Mouse (Mus musculus) heart, adult 9 months (tissue): ENCODE data around the gene Gm42742.
A peak's percentile ranks its signal among the peaks of the same experiment; 100 is the strongest.

ENCODE experiments used
- DNase-seq, 2 experiments: peaks; one replicate each; pipeline ENCODE4 v3.0.0; 2022; ENCODE audit warnings: low spot score in 2 of 2

Gene Gm42742

DNA sequence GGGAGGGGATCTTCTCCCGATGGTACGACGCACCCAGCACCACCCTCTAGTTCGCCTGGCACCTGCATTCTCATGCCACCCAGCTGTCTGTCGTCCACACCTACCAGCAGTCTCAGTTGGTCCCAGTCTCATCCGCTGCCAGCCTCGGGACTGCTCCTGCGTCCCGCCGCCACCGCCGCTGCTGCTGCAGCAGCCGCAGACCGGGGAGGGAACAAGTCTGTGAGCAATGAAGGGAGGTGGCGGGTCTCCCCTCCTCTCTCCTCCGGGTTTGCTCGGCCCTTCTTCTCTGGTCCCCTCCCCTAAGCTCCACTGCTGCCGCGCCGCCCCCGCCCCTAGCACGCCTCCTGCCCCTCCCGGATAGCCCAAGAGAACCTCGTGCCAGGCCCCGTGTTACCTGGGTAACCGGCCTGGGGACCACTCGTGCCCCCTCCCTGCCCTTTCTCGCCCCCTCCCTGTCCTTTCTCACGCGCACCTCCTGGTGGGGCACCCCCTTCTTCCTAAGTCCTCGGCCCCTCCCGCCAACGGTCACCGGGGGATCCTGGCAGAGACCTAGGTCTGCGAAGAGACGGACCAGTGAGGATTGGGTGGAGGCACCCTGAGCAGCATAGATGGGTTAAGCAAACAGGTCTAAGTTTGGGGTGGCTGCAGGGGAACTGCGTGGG, at the start of gene Gm42742, which contains the start of gene Prrt2:
Gene Gm42742, minus strand, starts transcription at position 197 of the 662 bp plus-strand sequence.
Gene Prrt2, minus strand, starts transcription at position 311 of the 662 bp plus-strand sequence.
- peak in 1 of 2 experiments; percentile 44 for DNase-seq

GRCm38 (mm10) chr7:127066317-127066716, 45.4 kb upstream of the Gm42742 start:
- no peak for DNase-seq

GRCm38 (mm10) chr7:127065538-127065937, 44.6 kb upstream of the Gm42742 start:
- no peak for DNase-seq

DNA sequence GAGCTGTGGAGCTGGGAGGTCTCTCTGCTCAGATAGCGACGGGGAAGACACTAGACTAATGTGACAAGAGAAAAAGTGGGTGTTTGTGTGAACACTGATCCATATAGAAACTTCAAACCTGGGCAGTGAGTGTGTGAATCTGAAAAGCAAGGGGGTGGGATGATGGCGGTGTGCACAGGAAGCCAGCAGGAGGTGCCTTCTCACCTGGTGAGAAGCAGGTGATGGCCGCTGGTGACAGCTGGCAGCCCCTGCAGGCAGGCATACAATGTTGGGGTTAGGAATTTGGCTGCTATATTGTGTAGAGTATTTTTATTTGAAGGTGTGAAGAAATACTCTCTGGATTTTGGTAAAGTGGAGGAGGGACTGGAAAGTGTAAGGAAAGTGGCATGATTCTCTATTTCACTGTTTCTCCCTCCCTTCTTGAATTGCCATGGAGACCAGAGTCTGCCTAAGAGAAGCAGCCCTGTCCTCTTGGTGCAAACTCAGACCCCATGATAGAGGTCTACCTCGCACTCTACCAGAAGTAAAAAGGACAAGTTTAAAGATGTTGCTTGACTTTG, 34.2 kb upstream of the Gm42742 start:
- no peak for DNase-seq

GRCm38 (mm10) chr7:127041851-127042672, 21.2 kb upstream of the Gm42742 start, which contains the start of gene Kif22:
Gene Kif22, minus strand, starts transcription at chr7:127042471.
- DNase-seq = peak; percentile 86 to 90

- DNase-seq = no peak
Observed at GRCm38 (mm10) chr7:127031244-127031643, 10.3 kb upstream of the Gm42742 start.

DNA sequence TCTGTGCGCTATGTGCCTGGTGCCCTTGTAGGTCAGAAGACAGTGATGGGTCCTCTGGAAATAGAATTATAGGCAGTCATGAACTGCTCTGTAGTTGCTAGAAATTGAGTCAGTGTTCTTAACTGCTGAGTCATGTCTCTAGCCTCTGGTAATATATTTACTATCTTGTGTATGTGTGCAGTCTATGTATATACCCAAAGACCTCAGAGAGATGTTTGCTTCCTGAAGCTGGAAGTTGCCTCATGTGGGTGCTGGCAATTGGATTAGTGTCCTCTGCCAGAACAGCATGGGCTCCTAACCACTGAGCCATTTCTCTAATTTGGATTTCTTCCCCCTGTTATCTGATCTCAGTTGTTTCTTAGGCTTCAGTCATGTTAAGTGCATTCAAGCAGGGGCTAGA, 9.3 kb upstream of the Gm42742 start:
- no peak for DNase-seq

GRCm38 (mm10) chr7:127027885-127028284, 7.0 kb upstream of the Gm42742 start:
- DNase-seq = no peak

- peak; percentile 100 for DNase-seq
Observed at GRCm38 (mm10) chr7:127026984-127027726, 6.3 kb upstream of the Gm42742 start, which contains the start of gene Maz. Gene Maz, minus strand, starts transcription at chr7:127027037.

DNA sequence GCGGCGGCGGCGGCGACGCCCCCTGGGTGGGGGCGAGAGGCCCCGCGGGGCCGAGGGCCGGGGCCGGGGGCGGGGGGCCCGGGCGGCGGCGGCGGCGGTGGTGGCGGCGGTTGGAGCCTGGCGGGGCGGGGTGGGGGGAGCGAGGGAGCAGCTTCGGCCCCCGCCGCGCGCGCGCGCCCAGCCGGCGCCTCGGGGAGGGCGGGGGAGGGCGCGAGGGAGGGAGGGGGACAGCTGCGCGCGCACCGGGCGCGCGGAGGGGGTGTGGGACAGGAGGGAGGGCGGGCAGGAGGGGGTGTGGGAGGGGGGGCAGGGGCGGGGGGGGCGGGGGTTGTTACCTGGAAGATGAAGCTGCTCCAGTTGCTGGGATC, 5.7 kb upstream of the Gm42742 start:
- DNase-seq = no peak

GRCm38 (mm10) chr7:127026161-127026600, 5.3 kb upstream of the Gm42742 start:
- peak; percentile 71 for DNase-seq

- no peak for DNase-seq
Observed at GRCm38 (mm10) chr7:127025556-127026160, 4.8 kb upstream of the Gm42742 start.

DNA sequence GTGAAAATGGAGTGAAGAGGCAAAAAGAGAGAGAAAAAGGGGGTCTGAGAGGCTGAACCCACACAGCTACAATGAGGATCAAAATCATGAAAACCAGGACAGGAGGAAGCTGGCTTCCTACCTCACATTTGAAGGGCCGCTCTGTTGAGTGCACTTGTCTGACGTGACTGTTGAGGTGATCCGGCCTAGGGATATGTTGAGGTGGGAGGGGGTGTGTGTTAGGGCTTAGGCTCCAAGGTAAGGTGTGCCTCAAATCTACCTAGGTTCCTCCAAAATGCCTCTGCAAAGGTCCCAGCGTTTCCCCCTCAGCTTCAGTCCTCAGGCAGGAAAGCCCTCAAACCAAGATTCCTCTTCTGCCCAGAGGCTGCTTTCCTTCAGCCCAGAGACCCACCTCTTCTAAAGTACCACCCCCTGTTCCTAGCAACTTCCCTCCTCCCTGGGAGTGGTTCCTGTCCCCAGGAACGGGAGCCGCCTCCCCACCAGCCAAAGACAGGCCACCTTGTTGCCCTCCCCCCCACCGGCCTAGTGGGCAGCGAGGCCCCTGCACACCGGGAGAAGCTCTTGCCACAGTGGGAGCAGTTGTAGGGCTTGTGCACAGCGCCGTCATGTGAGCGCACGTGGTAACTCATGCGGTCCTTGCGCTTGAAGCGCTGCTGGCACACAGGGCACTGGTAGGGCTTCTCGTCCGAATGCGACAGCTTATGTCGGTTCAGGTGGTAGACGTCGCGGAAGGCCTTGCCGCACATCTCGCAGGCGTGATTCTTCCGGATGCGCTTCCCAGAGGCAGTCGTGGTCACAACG, 4.1 kb upstream of the Gm42742 start:
- peak; percentile 82 to 83 for DNase-seq

GRCm38 (mm10) chr7:127023896-127024690, 3.2 kb upstream of the Gm42742 start:
- no peak for DNase-seq

- DNase-seq = peak in 1 of 2 experiments; percentile 15
Observed at GRCm38 (mm10) chr7:127023272-127023691, 2.4 kb upstream of the Gm42742 start.

DNA sequence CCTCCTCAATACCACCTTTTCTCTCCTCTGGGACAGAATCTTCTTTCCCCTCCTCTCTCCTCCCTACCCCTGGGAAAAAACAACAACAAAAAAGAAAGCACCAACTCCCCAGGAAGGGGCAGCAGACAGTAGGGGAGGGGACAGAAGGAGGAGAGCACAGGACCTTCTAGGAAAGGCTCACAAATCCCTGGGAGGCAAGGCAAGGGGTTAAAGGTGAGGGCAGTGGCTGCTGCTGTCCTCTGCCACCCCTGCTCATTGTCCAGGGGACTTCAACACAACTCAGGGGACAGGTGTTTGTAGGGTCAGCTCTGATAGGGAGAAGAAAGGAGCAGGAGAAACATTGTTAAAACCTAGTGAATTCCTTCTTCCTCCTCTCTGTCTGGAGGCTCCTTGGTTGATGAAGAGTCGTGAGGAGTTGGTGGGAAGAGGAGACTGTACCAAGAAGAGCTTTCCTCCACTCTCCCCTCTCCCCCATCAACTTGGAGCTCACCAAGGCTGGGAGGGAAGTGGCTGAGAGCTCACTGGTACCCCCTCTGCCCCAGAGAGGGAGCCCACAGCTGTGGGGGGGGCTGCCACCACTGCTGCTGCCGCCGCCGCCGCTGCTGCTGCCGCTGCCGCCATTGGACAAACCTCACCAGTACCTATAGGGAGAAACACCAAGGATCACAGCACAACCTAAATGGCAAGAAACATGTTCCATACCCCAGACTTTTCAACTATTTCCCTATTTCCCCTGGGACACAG, 1.8 kb upstream of the Gm42742 start:
- DNase-seq = no peak

DNA sequence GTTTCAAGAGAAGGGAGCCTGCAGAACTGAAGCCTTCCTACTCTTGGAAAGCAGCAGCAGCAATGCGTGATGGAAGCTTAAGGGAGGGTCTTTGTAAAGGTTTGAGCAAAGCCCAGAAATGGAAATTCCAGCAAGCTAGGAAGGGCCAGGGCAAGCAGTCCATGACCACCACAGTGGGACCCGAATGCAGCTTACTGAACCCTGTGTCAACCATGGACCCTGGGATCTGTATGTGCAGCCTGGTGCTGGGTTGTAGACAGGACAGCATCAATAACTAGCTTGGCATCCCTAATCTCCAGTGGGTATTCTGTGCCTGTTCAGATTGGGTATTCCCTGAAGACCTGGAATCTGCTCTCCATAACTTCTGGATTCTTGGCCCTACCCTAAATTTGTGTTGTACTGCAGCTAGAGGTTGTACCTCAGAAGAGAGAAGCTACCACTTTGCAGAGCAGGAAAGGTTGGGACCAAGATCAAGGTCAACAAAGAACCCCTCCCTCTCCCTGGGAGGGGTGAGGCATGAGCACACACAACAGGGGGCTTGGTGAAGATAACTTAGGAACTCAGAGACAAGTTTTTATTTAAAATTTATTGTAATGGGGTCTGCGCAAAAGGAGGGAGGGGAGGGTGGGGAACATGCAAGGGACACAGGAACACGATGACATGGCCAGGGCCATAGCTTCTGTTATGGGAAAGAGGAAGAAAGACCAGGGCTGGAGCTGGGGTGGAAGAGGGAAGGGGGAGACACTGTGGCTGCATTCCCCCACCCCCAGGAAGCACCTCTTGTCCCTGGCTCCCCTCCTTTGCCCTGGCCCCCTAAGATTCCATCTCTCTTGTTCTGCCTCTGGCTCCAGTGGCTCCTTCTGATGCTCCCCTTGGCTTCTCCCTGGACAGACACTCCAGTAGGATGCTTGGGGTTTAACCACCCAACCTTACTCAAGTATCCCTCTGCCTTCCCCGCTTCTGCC, 948 bp upstream of the Gm42742 start:
- no peak for DNase-seq

GRCm38 (mm10) chr7:127020491-127020890, 406 bp downstream of the Gm42742 start:
- peak in 1 of 2 experiments; percentile 12 for DNase-seq
